Comparison of ENCODE assay signal across 9 mouse cellular contexts in the genomic region with DNA sequence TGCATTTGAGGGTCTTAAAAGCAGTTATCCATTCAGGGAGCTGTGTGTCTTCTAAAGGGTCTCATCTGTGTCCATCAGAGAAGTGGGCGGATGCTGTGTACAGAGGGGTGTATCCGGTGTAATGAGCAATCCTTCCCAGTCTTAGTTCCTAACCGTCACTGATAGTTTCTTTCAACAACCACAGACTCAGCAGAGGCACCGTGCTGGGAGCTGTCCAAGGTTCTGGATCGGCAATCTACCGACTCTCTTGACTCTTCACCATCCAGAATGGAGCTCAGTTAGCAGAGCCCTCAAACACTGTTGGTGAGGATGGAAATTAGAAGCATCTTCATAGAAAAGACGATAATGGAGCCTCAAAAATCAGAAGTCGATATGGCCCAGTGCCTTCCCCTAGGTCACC.
A peak's percentile ranks its signal among the peaks of the same experiment; 100 is the strongest.
DNase-seq lines count a peak whose midpoint lies in the region; ATAC-seq lines count a peak whose summit lies in the region.
"Had no signal": no experiment of that assay in that cellular context is flagged by ENCODE, and none has a peak within 500 bp of the region (broad histone marks: within the 10 kb centered on the region; RNA-seq: fewer than 3 reads in every experiment).

No protein-coding gene starts in this region.

- H3K9me3 ChIP-seq in intestine, embryonic 14.5 days (ENCODE audit: control insufficient read depth, low read length), result no peaks in the 10 kb centered on the region
- no peaks in the 10 kb centered on the region for H3K9me3 ChIP-seq in intestine, embryonic 15.5 days
- H3K9me3 ChIP-seq in liver, embryonic 11.5 days (ENCODE audit: control insufficient read depth, low read length), result no peaks in the 10 kb centered on the region
- H3K9me3 ChIP-seq: heart, embryonic 13.5 days had no signal

- H3K4me2 ChIP-seq in intestine, embryonic 14.5 days (ENCODE audit: low read length), result no peak overlapping the region
- no peak overlapping the region for H3K4me2 ChIP-seq in intestine, embryonic 15.5 days (replicated peaks)
- no peak overlapping the region for H3K4me2 ChIP-seq in liver, embryonic 11.5 days

- 0 out of 2 replicates have a peak, but pooled peaks have one; percentile 36 for ATAC-seq in intestine, embryonic 14.5 days (replicated peaks; ENCODE audit: low FRiP score, low TSS enrichment, low read depth)
- ATAC-seq in intestine, embryonic 15.5 days, result no peak
- no peak for ATAC-seq in liver, embryonic 11.5 days (replicated peaks; ENCODE audit: low FRiP score)

- H3K9ac ChIP-seq in intestine, embryonic 14.5 days (ENCODE audit: low read length), result no peak overlapping the region
- no peak overlapping the region for H3K9ac ChIP-seq in intestine, embryonic 15.5 days
- H3K9ac ChIP-seq in liver, embryonic 11.5 days (ENCODE audit: low read depth, low read length), result no peak overlapping the region
- H3K9ac ChIP-seq: heart, embryonic 13.5 days had no signal

- no peak overlapping the region for H3K4me3 ChIP-seq in intestine, embryonic 14.5 days (ENCODE audit: low read depth, low read length)
- H3K4me3 ChIP-seq in intestine, embryonic 15.5 days (replicated peaks), result no peak overlapping the region
- H3K4me3 ChIP-seq in liver, embryonic 11.5 days (ENCODE audit: low read depth, low read length), result no peak overlapping the region
- H3K4me3 ChIP-seq: heart, embryonic 13.5 days had no signal

- DNase-seq in intestine, embryonic 14.5 days (ENCODE audit: low spot score), result peak; percentile 93
- DNase-seq in adrenal gland, adult 18-20 months (ENCODE audit: low spot score in 2 of 2), result peak; percentile 29 to 41
- DNase-seq in forelimb bud, embryonic 11.5 days (ENCODE audit: low read depth, low spot score), result peak; percentile 89
- DNase-seq in liver, embryonic 11.5 days (ENCODE audit: low spot score), result peak; percentile 69
- DNase-seq in layer of hippocampus, adult 8-10 months (ENCODE audit: low spot score in 2 of 2), result no peak
- DNase-seq in frontal cortex, postnatal 10 days (ENCODE audit: low spot score in 2 of 2), result no peak
- DNase-seq in cerebellum, adult 11-12 months, result no peak

- WGBS in intestine, embryonic 14.5 days, result 6% methylated on average over 8 of the region's 8 CpGs
- WGBS in intestine, embryonic 15.5 days, result 7% methylated on average over 8 of the region's 8 CpGs
- 4% methylated on average over 8 of the region's 8 CpGs for WGBS in liver, embryonic 11.5 days

- no peak overlapping the region for H3K27ac ChIP-seq in intestine, embryonic 14.5 days (ENCODE audit: low read depth)
- no peak overlapping the region for H3K27ac ChIP-seq in intestine, embryonic 15.5 days
- no peak overlapping the region for H3K27ac ChIP-seq in liver, embryonic 11.5 days (ENCODE audit: low read depth, low read length)
- H3K27ac ChIP-seq: heart, embryonic 13.5 days had no signal

- H3K36me3 ChIP-seq in intestine, embryonic 14.5 days (ENCODE audit: control insufficient read depth, insufficient read depth, low read length), result no peaks in the 10 kb centered on the region
- no peaks in the 10 kb centered on the region for H3K36me3 ChIP-seq in intestine, embryonic 15.5 days
- H3K36me3 ChIP-seq in liver, embryonic 11.5 days (ENCODE audit: control insufficient read depth, insufficient read depth, low read length), result no peaks in the 10 kb centered on the region
- H3K36me3 ChIP-seq: heart, embryonic 13.5 days had no signal

- no peaks in the 10 kb centered on the region for H3K27me3 ChIP-seq in intestine, embryonic 14.5 days (replicated peaks; ENCODE audit: control insufficient read depth, insufficient read depth, low read length)
- peaks cover 3% of the 10 kb centered on the region; the same call in 1 of the 2 replicates for H3K27me3 ChIP-seq in intestine, embryonic 15.5 days (replicated peaks)
- 0 out of 2 replicates have a peak, but pooled peaks cover 3% of the 10 kb centered on the region for H3K27me3 ChIP-seq in liver, embryonic 11.5 days (replicated peaks; ENCODE audit: control insufficient read depth, insufficient read depth, low read length)

- no peaks in the 10 kb centered on the region for H3K4me1 ChIP-seq in intestine, embryonic 14.5 days (replicated peaks; ENCODE audit: control insufficient read depth, insufficient read depth, low read length)
- H3K4me1 ChIP-seq in intestine, embryonic 15.5 days (replicated peaks), result no peaks in the 10 kb centered on the region
- H3K4me1 ChIP-seq in liver, embryonic 11.5 days (replicated peaks; ENCODE audit: control insufficient read depth, insufficient read depth, low read length), result peaks cover 5% of the 10 kb centered on the region; the same call in 1 of the 2 replicates

Comparison
In these comparisons a context has a peak if more than half of its experiments do, and no peak if none do; other contexts are left out.
1. DNase-seq: peak in intestine, embryonic 14.5 days (single experiment), adrenal gland, adult 18-20 months (2 of 2), forelimb bud, embryonic 11.5 days (single experiment) and liver, embryonic 11.5 days (single experiment); none in layer of hippocampus, adult 8-10 months (0 of 2), frontal cortex, postnatal 10 days (0 of 2) and cerebellum, adult 11-12 months (single experiment).